Mouse (Mus musculus) stomach, embryonic 16.5 days (tissue): ENCODE measurements at regions not wholly inside any gene's neighbourhood (a gene's known extent, or its start where the extent isn't known, plus 50 kb on each side); places are given as distances from the start of the nearest gene placed in this dataset.
"Not testable (repeated sequence)": the region's sequence is repeated elsewhere in the genome, so short reads cannot be mapped to it uniquely, and the experiment has no call there.

Experiments used
- ATAC-seq: fragments of 200-750 bp; cut with Nextera tagmentation; 2 replicates; pipeline ENCODE4 v1.8.0; 2017; ENCODE audit warnings: moderate number of reproducible peaks, moderate TSS enrichment; ENCODE audit not compliant: insufficient read depth, low FRiP score
- H3K27ac ChIP-seq: fragments of 300-500 bp; sonication (generic); 2 replicates; pipeline ENCODE4 v1.5.1; 2014; ENCODE audit warnings: low read length
- H3K27me3 ChIP-seq: fragments of 300-500 bp; sonication (generic); 2 replicates; pipeline ENCODE4 v1.6.1; 2014; ENCODE audit warnings: low read length, control low read depth, mixed read lengths; ENCODE audit not compliant: control insufficient read depth, insufficient read depth
- H3K36me3 ChIP-seq: fragments of 300-500 bp; sonication (generic); 2 replicates; pipeline ENCODE4 v1.6.1; 2014; ENCODE audit warnings: low read length; ENCODE audit not compliant: control insufficient read depth, insufficient read depth
- H3K4me1 ChIP-seq: fragments of 300-500 bp; sonication (generic); 2 replicates; pipeline ENCODE4 v1.6.1; 2014; ENCODE audit warnings: low read length, control low read depth, mixed read lengths; ENCODE audit not compliant: control insufficient read depth, insufficient read depth
- H3K4me2 ChIP-seq: fragments of 300-500 bp; sonication (generic); 2 replicates; pipeline ENCODE4 v1.6.1; 2014; ENCODE audit warnings: low read depth, low read length, mixed read lengths
- H3K4me3 ChIP-seq: fragments of 300-500 bp; sonication (generic); replicated peaks from 2 replicates; pipeline ENCODE4 v1.5.1; 2014; ENCODE audit warnings: mild to moderate bottlenecking, low read length
- H3K9ac ChIP-seq: fragments of 300-500 bp; sonication (generic); 2 replicates; pipeline ENCODE4 v1.6.1; 2014; ENCODE audit warnings: low read length
- H3K9me3 ChIP-seq: fragments of 300-500 bp; sonication (generic); replicated peaks from 2 replicates; pipeline ENCODE4 v1.6.1; 2016; ENCODE audit warnings: low read length, control low read depth; ENCODE audit not compliant: control insufficient read depth
- WGBS: fragments of 180-500 bp; shearing (Covaris S2); extraction: QIAGEN DNeasy Blood & Tissue Kit; methylation state at CpG from one replicate; pipeline ENCODE4 v1.1.7; 2014; 5-methylcytosine and 5-hydroxymethylcytosine counted together

DNA sequence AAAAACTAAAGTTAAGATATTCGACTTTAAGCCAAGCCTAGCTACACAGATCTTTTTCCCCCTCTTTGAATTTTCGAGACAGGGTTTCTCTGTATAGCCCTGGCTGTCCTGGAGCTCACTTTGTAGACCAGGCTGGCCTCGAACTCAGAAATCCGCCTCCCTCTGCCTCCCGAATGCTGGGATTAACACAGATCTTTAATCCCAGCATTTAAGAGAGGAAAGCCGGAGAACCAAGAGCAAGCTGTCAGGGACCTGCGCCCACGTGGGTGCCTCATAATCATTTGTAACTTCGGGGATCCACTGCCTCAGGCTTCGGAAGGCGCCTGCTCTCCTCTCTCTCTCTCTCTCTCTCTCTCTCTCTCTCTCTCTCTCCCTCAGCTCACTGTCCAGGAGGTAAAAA is 120.3 kb upstream of the Dapk1 start:
- peak overlapping the region; percentile 33; the same call in 1 of the 2 replicates for H3K9ac ChIP-seq
- not testable (repeated sequence) for H3K9me3 ChIP-seq, H3K36me3 ChIP-seq, H3K27ac ChIP-seq, ATAC-seq, H3K4me3 ChIP-seq, H3K27me3 ChIP-seq
- H3K4me2 ChIP-seq = peak overlapping the region; percentile 57; the same call in 1 of the 2 replicates
- H3K4me1 ChIP-seq = peaks cover 20% of the 10 kb centered on the region
- WGBS = 70% methylated on average over 11 of the region's 11 CpGs

DNA sequence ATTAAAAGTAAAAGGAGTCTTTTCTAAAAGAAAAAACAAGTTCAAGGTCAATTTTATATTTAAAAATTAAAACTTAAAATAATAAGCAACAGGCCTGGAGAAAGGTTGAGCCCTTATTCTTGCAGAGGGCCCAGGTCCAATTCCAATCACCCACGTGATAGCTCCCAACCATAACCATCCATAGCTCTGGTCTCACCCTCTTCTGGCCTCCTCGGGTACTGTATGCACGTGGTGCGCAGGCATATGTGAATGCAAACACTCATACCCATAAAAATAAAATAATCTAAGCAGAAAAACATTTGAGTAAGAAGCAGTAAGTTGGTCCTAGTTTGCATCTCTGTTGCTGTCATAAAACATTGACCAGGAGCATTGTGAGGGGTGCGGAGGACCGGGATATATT is 119.8 kb upstream of the Dapk1 start:
- H3K36me3 ChIP-seq = no peaks in the 10 kb centered on the region
- H3K9ac ChIP-seq = no peak overlapping the region
- no peak overlapping the region for H3K4me2 ChIP-seq
- H3K27me3 ChIP-seq = no peaks in the 10 kb centered on the region
- peaks cover 20% of the 10 kb centered on the region for H3K4me1 ChIP-seq
- no peaks in the 10 kb centered on the region for H3K9me3 ChIP-seq
- no peak for ATAC-seq
- H3K4me3 ChIP-seq = no peak overlapping the region
- WGBS = 94% methylated on average over 6 of the region's 6 CpGs
- H3K27ac ChIP-seq = no peak overlapping the region

DNA sequence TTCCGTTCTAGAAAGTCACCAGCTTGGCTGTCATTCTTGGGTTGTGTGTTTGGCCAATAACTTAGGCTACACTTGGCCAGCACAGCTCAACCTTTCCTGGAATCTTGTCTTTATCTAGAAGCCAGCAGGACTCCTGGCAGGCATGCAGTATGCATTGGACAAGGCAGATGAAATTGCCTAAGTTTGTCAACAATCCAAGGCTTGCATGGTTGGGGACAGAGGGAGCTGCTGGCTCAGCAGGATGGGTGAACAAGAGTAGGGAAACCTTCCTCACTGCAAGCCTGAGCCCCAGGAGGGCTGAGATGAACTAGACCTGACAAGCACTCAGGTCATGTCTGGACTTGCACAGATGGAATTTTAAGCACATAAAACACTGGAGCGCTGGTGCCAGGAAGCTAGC is 115.6 kb upstream of the Dapk1 start:
- Histone ChIP-seq H3K9ac (no peak overlapping the region), H3K4me1 (peaks cover 12% of the 10 kb centered on the region), H3K27ac (no peak overlapping the region), H3K27me3 (no peaks in the 10 kb centered on the region), H3K4me3 (no peak overlapping the region), H3K9me3 (no peaks in the 10 kb centered on the region), H3K36me3 (no peaks in the 10 kb centered on the region), H3K4me2 (no peak overlapping the region)
- WGBS = 62% methylated on average over 2 of the region's 2 CpGs
- ATAC-seq = no peak

DNA sequence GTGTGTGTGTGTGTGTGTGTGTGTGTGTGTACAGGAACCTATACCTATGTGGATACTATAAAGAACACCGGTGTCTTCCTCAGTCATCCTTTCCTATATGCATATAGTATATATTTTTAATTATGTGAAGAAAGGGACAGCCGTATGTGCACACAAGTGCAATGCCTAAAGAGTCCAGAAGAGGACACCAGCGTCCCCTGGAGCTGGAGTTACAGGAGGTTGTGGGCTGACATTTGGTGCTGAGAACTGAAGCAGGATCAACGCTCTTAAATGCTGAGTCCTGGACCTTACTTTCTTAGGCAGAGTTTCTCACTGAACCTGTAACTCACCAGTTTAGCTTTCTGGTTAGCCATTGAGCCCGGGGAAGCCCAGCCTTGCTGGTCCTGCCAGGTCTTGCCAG is 114.9 kb upstream of the Dapk1 start:
- H3K4me3 ChIP-seq = no peak overlapping the region
- no peaks in the 10 kb centered on the region for H3K9me3 ChIP-seq
- whole genome bisulfite sequencing = 96% methylated on average over 5 of the region's 5 CpGs
- H3K4me1 ChIP-seq = peaks cover 11% of the 10 kb centered on the region
- H3K4me2 ChIP-seq = no peak overlapping the region
- peak overlapping the region; percentile 93; the same call in 1 of the 2 replicates for H3K27ac ChIP-seq
- H3K9ac ChIP-seq = no peak overlapping the region
- ATAC-seq = no peak
- no peaks in the 10 kb centered on the region for H3K27me3 ChIP-seq
- H3K36me3 ChIP-seq = no peaks in the 10 kb centered on the region

DNA sequence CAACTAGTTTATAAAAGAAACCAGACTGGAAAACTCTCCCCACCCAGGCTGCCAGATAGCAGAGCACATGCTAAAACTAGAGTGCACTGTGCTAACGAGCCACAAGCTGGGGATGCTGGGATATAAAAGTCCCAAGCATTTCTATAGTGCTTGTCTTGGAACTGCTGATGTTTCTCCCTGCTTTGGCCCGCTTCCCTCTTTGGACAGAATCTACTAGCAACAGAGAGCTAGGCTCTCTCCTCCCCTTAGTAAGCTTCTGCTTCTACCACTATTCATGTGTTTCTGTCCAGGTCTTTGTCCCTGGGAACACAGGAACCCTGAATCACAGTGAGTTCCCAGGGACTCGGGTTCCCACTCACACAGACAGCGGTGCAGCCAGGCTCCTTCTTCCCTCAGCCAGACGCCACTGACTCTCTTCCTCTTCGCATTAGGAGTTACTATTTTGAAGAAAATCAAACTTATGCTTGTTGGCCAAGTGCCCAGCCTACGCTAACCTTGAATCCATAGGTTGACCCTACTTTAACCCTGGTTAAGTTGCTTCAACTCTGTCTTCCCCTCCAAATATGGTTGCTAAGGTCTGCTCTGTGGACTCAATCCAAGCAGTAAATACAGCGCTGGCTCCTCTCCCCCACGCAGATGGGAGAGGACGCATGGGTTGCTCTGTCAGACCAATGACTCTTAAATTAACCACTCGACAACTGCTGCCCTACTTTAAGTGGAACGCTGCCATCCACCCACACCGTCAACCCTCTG is 113.4 kb upstream of the Dapk1 start:
- Histone ChIP-seq H3K36me3 (no peaks in the 10 kb centered on the region), H3K27me3 (no peaks in the 10 kb centered on the region), H3K9ac (0 out of 2 replicates have a peak overlapping the region, but pooled peaks have one; percentile 37), H3K4me3 (no peak overlapping the region), H3K9me3 (no peaks in the 10 kb centered on the region), H3K27ac (peak overlapping the region; percentile 93), H3K4me1 (peaks cover 13% of the 10 kb centered on the region), H3K4me2 (peak overlapping the region; percentile 6; the same call in 1 of the 2 replicates)
- 28% methylated on average over 13 of the region's 13 CpGs for WGBS
- ATAC-seq = peak; percentile 87

DNA sequence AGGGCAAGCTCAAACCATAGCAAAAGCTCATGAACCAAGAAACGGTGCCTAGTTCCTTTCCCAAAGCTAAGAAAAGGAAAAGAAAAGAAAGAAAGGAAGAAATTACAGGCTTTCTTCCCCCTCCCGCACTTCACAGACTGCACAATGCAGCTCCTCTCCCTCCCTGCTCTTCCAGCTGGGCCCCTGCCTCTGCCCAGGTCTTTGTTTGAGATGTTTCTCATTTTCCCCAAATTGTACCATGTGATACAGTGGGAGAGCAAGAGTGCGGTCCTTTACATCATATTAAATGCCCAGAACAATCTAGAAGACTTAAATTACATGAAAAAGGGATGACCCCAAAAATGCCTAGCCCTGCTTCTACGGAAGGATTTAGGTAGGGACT is 112.9 kb upstream of the Dapk1 start:
- Histone ChIP-seq H3K9ac (no peak overlapping the region), H3K4me1 (peaks cover 13% of the 10 kb centered on the region), H3K27me3 (no peaks in the 10 kb centered on the region), H3K36me3 (no peaks in the 10 kb centered on the region), H3K9me3 (no peaks in the 10 kb centered on the region), H3K27ac (peak overlapping the region; percentile 93), H3K4me2 (peak overlapping the region; percentile 6; the same call in 1 of the 2 replicates), H3K4me3 (no peak overlapping the region)
- 41% methylated on average over 4 of the region's 4 CpGs for WGBS
- no peak for ATAC-seq

DNA sequence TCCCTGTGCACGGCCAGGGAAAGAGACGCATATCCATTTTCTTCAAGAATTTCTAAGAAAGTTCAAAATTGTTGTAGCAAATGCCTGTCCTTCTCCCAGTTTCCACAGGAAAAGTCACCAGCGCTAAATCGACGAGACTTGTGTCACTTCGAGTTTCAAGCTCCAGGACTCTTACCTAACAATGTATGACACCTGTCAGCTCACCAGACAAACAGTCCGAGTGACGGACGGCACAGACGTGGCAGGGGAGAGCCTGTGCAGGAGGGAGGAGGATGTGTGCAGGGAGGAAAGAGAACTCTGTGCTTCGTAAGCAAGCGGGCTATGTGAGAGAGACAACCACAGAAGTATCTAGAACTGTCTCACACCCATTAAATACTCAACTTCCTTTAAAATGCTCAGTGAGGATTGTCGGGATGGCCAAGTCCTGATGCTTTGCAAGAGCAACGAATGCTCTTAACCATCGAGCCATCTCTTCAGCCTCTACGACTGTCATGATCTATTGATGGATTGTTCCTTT is 109.7 kb upstream of the Dapk1 start:
- no peak overlapping the region for H3K9ac ChIP-seq
- H3K4me3 ChIP-seq = no peak overlapping the region
- no peak overlapping the region for H3K27ac ChIP-seq
- ATAC-seq = no peak
- H3K36me3 ChIP-seq = no peaks in the 10 kb centered on the region
- H3K4me2 ChIP-seq = no peak overlapping the region; the same call in 1 of the 2 replicates
- peaks cover 10% of the 10 kb centered on the region for H3K4me1 ChIP-seq
- no peaks in the 10 kb centered on the region for H3K9me3 ChIP-seq
- no peaks in the 10 kb centered on the region for H3K27me3 ChIP-seq
- 40% methylated on average over 16 of the region's 16 CpGs for WGBS

DNA sequence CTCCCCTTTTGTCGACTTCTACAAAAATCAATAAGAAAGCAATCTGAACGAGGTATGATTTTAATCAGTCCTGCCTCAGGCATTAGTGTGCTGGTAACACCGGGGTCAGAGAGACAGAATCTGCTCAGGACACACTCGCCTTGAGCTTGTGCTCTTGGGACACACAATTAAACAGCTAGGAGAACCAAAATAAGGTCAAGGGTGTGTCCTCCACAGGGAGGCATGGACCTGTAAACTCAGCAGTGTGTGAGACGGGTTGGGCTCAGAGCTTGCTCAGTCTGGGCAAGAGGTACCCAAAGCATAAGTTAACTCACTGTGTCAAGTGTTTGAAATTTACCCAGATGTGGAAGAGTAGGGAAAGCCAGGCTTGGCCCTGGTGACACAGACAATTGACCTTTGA is 107.9 kb upstream of the Dapk1 start:
- ATAC-seq = no peak
- no peak overlapping the region for H3K9ac ChIP-seq
- H3K27ac ChIP-seq = no peak overlapping the region
- no peak overlapping the region for H3K4me2 ChIP-seq
- H3K27me3 ChIP-seq = no peaks in the 10 kb centered on the region
- H3K4me1 ChIP-seq = peaks cover 5% of the 10 kb centered on the region
- H3K9me3 ChIP-seq = no peaks in the 10 kb centered on the region
- no peaks in the 10 kb centered on the region for H3K36me3 ChIP-seq
- 65% methylated on average over 5 of the region's 5 CpGs for WGBS
- no peak overlapping the region for H3K4me3 ChIP-seq

DNA sequence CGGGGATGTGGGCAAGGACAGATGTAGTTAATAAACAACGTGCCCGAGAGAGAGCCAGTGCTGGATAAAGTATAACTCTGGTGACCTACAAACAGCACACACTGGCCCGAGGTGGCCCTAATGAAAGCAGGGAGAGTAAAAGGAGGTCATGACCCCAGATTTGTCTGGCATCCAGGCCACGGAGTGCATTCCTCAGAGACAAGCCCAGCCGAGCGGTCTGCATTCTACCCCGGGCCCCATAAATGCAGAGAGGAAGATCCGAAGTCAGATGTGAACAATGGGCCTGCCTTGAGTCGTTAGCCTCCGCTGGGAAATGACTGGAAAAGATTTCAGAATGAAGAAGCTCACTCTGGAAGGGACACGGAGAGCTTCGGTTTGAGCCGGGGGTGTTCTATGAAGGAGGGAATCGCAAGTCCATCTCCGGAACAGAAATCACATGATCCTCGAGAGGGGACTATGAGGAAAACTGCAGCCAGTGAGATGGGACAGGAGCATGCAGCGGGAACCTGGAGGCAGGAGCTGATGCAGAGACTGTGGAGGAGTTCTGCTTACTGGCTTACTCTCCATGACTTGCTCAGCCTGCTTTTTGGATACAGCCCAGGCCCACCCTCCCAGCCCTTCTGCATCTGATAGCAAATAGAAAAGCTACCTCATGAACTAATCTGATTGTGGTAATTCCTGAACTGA is 103.9 kb upstream of the Dapk1 start:
- H3K27ac ChIP-seq = no peak overlapping the region
- no peak overlapping the region for H3K4me3 ChIP-seq
- H3K9me3 ChIP-seq = no peaks in the 10 kb centered on the region
- no peaks in the 10 kb centered on the region for H3K36me3 ChIP-seq
- no peak for ATAC-seq
- H3K4me1 ChIP-seq = no peaks in the 10 kb centered on the region
- H3K27me3 ChIP-seq = no peaks in the 10 kb centered on the region
- H3K9ac ChIP-seq = 0 out of 2 replicates have a peak overlapping the region, but pooled peaks have one; percentile 9
- 25% methylated on average over 18 of the region's 18 CpGs for WGBS
- no peak overlapping the region for H3K4me2 ChIP-seq
